Mouse (Mus musculus) bone marrow, adult 2 months (tissue): ENCODE measurements around the gene Zfp229. TPM values are rescaled to one million over a fixed set of nuclear protein-coding genes. Genes with fewer than 3 reads are reported as not detected.
"Not testable (repeated sequence)": the region's sequence is repeated elsewhere in the genome, so short reads cannot be mapped to it uniquely, and the experiment has no call there.

ENCODE experiments used
- H3K27ac ChIP-seq: fragments of 200-500 bp; 2 replicates; pipeline ENCODE4 v1.5.1; 2012; ENCODE audit warnings: low read depth, mild to moderate bottlenecking, control low read depth, inconsistent platforms, low read length; ENCODE audit not compliant: control insufficient read depth, poor library complexity, insufficient read depth
- H3K4me1 ChIP-seq: fragments of 200-500 bp; 2 replicates; pipeline ENCODE4 v1.6.1; 2011; ENCODE audit warnings: low read length; ENCODE audit not compliant: control insufficient read depth, insufficient read depth
- H3K4me3 ChIP-seq: fragments of 200-500 bp; replicated peaks from 2 replicates; pipeline ENCODE3; 2011; ENCODE audit warnings: mild to moderate bottlenecking, low read depth, low read length, control low read depth; ENCODE audit not compliant: control insufficient read depth
- CTCF ChIP-seq: fragments of 200-500 bp; IDR thresholded peaks from 2 replicates; pipeline ENCODE4 v1.5.1; 2011; ENCODE audit warnings: low read length, control low read depth; ENCODE audit not compliant: control insufficient read depth, insufficient read depth
- POLR2A ChIP-seq: fragments of 200-500 bp; IDR thresholded peaks from 2 replicates; pipeline ENCODE4 v1.6.1; 2011; ENCODE audit warnings: low read depth, mild to moderate bottlenecking, control low read depth, low read length, borderline replicate concordance; ENCODE audit not compliant: control insufficient read depth
- WGBS: fragments of 180-500 bp; shearing (Covaris S2); methylation state at CpG from one replicate; pipeline ENCODE4 v1.1.7; 2018; 5-methylcytosine and 5-hydroxymethylcytosine counted together
- polyA plus RNA-seq: library from polyadenylated mRNA; stranded (reverse); fragments of >200 nt; gene quantifications from 2 replicates; pipeline ENCODE4 v1.2.4, GENCODE M21; 2011; ENCODE audit warnings: low replicate concordance; ENCODE audit not compliant: missing spikeins, insufficient read depth, insufficient read length

Gene Zfp229
- polyA plus RNA-seq, 1 experiment: 3.1 TPM

- TF ChIP-seq POLR2A (no peak), CTCF (no peak)
- WGBS: 49% methylated on average over 4 of the region's 4 CpGs
These were observed 2.5 kb downstream of the Zfp229 start for GRCm38 (mm10) chr17:21733049-21733448.

GRCm38 (mm10) chr17:21733529-21734031 is 3.0 kb downstream of the Zfp229 start:
- peak overlapping the region; percentile 44; the same call in 1 of the 2 replicates for H3K27ac ChIP-seq
- under 1% methylated on average over 27 of the region's 27 CpGs for WGBS
- no peak; the same call in 1 of the 2 replicates for TF ChIP-seq POLR2A
- TF ChIP-seq CTCF: no peak
- H3K4me3 ChIP-seq: peak overlapping the region; percentile 82
- H3K4me1 ChIP-seq: no peaks in the 10 kb centered on the region; the same call in 1 of the 2 replicates

More at GRCm38 (mm10) chr17:21733049-21733448, 2.5 kb downstream of the Zfp229 start:
- H3K4me1 ChIP-seq: no peaks in the 10 kb centered on the region; the same call in 1 of the 2 replicates
- H3K27ac ChIP-seq: no peak overlapping the region
- H3K4me3 ChIP-seq: peak overlapping the region; percentile 35

GRCm38 (mm10) chr17:21752791-21753190 is 22.2 kb downstream of the Zfp229 start:
- H3K4me1 ChIP-seq: no peaks in the 10 kb centered on the region
- H3K4me3 ChIP-seq: no peak overlapping the region
- TF ChIP-seq CTCF: no peak
- TF ChIP-seq POLR2A: no peak
- WGBS: 81% methylated on average over 2 of the region's 2 CpGs
- H3K27ac ChIP-seq: no peak overlapping the region

DNA sequence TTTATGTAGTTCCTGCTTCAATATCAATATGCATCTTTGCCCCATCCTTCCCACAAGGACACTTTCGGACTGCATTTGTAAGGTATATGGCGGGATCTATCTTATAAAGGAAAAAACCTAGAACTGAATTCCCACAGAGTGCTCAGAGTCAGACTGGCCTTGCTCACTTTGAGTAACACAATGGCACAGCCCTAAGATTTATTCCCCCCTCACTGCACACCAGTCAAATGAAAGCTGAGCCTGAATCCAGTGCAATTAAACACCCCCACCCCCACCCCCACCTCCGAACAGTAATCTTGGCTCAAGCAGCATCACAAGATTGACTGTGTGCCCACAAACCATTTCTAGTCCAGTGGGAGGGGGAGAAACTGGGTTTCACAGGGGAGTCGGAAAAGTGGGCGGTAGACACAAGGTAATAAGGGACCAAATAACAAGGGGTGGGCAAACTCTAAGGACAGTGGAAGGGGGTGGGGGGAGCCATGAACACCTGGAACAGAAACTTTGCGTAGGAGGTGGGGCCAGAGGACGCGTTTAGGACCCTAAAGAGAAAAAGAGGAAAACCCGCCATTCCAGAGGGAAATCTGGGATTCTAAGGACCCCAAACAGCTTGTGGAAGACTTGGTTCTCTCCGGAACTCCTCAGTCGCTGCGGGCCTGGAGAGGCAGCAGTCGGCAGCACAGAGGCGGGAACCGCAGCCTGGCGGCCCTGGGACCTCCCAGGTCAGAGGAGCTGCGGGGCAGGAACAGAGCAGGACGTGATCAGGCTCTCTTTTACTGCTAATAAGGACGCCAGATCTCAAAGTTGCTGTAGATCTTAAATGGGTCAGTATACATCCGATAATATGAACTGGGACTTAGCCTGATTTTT is 23.0 kb downstream of the Zfp229 start:
- Histone ChIP-seq H3K4me1 (no peaks in the 10 kb centered on the region), H3K4me3 (no peak overlapping the region), H3K27ac (no peak overlapping the region)
- WGBS: 20% methylated on average over 20 of the region's 20 CpGs
- TF ChIP-seq CTCF (no peak), POLR2A (no peak)

DNA sequence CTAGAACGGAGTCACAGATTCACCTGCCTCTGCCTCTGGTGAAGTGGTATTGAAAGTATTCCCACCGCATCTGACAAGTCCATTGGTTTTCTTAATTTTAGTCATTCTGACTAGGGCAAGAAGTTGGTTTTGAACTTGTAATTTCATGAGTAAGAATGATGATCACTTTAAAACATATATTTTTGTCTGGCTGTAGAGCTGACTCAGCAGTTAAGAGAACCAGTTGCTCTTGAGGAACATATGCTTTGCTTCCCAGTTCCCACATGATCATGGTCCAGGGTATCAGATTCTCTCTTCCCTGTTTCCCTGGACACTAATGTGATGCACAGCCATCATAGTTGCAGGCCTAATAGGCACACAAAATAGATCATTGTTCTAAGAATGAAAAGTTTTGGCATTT is 39.7 kb downstream of the Zfp229 start:
- 77% methylated on average over 2 of the region's 2 CpGs for WGBS
- Histone ChIP-seq H3K4me1 (no peaks in the 10 kb centered on the region), H3K27ac (no peak overlapping the region), H3K4me3 (no peak overlapping the region)
- TF ChIP-seq CTCF (no peak), POLR2A (no peak)

DNA sequence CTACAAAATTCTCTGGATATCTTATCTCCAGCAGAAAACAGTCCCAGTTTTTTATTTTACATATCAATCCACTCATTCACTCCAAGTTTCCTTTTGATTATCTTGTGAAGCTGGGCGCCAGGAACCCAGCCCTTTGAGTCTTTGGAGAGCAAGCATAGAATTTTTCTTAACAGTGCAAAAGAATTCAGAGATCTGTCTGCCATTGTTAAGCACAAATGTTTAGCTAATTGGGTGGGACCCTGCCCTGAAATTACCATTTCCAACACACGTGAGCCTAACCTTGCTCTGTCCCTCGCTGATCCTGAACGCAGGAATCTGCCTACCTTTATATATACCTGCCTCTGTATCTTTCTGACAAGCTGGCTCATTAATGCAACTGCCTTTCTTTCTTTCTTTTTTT is 61.7 kb downstream of the Zfp229 start:
- no peak for TF ChIP-seq CTCF
- TF ChIP-seq POLR2A: no peak
- 76% methylated on average over 4 of the region's 4 CpGs for WGBS
- Histone ChIP-seq H3K4me3 (no peak overlapping the region), H3K27ac (no peak overlapping the region), H3K4me1 (no peaks in the 10 kb centered on the region)

DNA sequence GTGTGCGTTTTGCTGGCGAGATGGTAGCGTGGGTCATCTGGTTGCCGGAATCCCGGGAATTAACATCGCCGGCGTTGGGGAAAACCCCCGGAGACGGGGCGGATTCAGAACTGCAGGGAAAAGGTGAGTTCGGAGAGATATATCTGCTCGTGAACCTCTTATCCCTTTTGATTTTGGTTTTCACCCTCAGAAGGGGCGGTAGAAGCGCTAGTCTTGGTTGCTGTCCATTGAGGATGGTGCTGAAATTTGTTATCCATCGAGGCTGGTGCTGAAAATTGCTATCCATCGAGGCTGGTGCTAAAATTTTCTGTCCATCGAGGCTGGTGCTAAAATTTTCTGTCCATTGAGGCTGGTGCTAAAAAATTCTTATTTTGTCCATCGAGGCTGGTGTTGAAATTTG is 70.8 kb downstream of the Zfp229 start:
- H3K4me1 ChIP-seq, H3K4me3 ChIP-seq, H3K27ac ChIP-seq: not testable (repeated sequence)
- 40% methylated on average over 19 of the region's 19 CpGs for WGBS

Other genes with a start within 250 kb of the Zfp229 start
- gene Zfp53, start 241.8 kb upstream of the Zfp229 start, polyA plus RNA-seq: 2.7 and 6.8 TPM in 2 replicates
- gene Zfp52, start 195.3 kb upstream of the Zfp229 start, polyA plus RNA-seq: 3.3 and 4.0 TPM in 2 replicates
- gene Zfp948, start 163.8 kb upstream of the Zfp229 start, polyA plus RNA-seq: 1.7 and 2.6 TPM in 2 replicates
- 1.2 and 1.5 TPM in 2 replicates for gene Zfp983, start 80.2 kb upstream of the Zfp229 start, polyA plus RNA-seq
- 15.0 and 28.9 TPM in 2 replicates for gene Gm10226, start 38.9 kb upstream of the Zfp229 start, polyA plus RNA-seq
- 0.85 and 2.6 TPM in 2 replicates for gene Zfp760, start 23.1 kb upstream of the Zfp229 start, polyA plus RNA-seq
- gene Zfp820, start 115.0 kb downstream of the Zfp229 start, polyA plus RNA-seq: not detected in 2 replicates
- 1.2 TPM in 1 of 2 replicates, not detected in the other for gene Zfp995, start 179.1 kb downstream of the Zfp229 start, polyA plus RNA-seq
- gene Zfp942, start 231.7 kb downstream of the Zfp229 start, polyA plus RNA-seq: 3.6 and 7.9 TPM in 2 replicates
- 4.4 and 5.2 TPM in 2 replicates for gene Zfp943, start 231.8 kb downstream of the Zfp229 start, polyA plus RNA-seq